Mouse (Mus musculus): ENCODE measurements around the gene Cdk6. TPM values are rescaled to one million over a fixed set of nuclear protein-coding genes. Genes with fewer than 3 reads are reported as not detected.

Cdk6 gene
- 15.1 TPM for polyA plus RNA-seq (2017; shearing (Covaris generic))

GRCm38 (mm10) chr5:3341111-3341911, at the start of gene Cdk6:
Gene Cdk6 (plus strand): TSS chr5:3341485.

GRCm38 (mm10) chr5:3543629-3544479, 202.6 kb downstream of the Cdk6 start, which contains the start of gene Fam133b:
Gene Fam133b (plus strand): TSS chr5:3543833.

GRCm38 (mm10) chr5:3571266-3571665, 230.0 kb downstream of the Cdk6 start, which contains the start of gene 1700109H08Rik:
Gene 1700109H08Rik (plus strand): TSS chr5:3571566.

Other genes with a start within 250 kb of the Cdk6 start
- gene Fam133b, start 202.3 kb downstream of the Cdk6 start, polyA plus RNA-seq (2017; shearing (Covaris generic)), result 39.6 TPM
- gene 1700109H08Rik, start 230.1 kb downstream of the Cdk6 start, polyA plus RNA-seq (2017; shearing (Covaris generic)), result 3.1 TPM

Measured in naive thymus-derived CD4-positive, alpha-beta T cell, adult 5 months (primary cell).